Mouse (Mus musculus): ENCODE measurements around the gene Ptma. TPM values are rescaled to one million over a fixed set of nuclear protein-coding genes. Genes with fewer than 3 reads are reported as not detected.
A peak's percentile ranks its signal among the peaks of the same experiment; 100 is the strongest.
"Not testable (repeated sequence)": the region's sequence is repeated elsewhere in the genome, so short reads cannot be mapped to it uniquely, and the experiment has no call there.

Ptma gene
- total RNA-seq, 2 experiments from 2014 or later = 336 to 423 TPM

- intact Hi-C loops (cut with DNase I) = no loop called here
- DNase-seq (ENCODE audit: low spot score in 2 of 2) = no peak
These were observed 16.3 kb upstream of the Ptma start for GRCm38 (mm10) chr1:86510266-86510665.

GRCm38 (mm10) chr1:86510676-86511441 lies 15.7 kb upstream of the Ptma start:
- DNase-seq (ENCODE audit: low spot score in 2 of 2) = no peak
- intact Hi-C loops (cut with DNase I) = no loop called here

- no peak for DNase-seq (ENCODE audit: low spot score in 2 of 2)
- intact Hi-C loops (cut with DNase I) = no loop called here
These were observed 14.3 kb upstream of the Ptma start for GRCm38 (mm10) chr1:86512154-86512720.

GRCm38 (mm10) chr1:86513031-86513430 lies 13.5 kb upstream of the Ptma start:
- intact Hi-C loops (cut with DNase I); DNase-seq (ENCODE audit: low spot score in 2 of 2): not testable (repeated sequence)

- no peak for DNase-seq (ENCODE audit: low spot score in 2 of 2)
These were observed 10.7 kb upstream of the Ptma start for GRCm38 (mm10) chr1:86515715-86516410.

GRCm38 (mm10) chr1:86517076-86517475 lies 9.4 kb upstream of the Ptma start:
- DNase-seq (ENCODE audit: low spot score in 2 of 2) = no peak
- intact Hi-C loops (cut with DNase I) = no loop called here

More at GRCm38 (mm10) chr1:86515715-86516410, 10.7 kb upstream of the Ptma start:
- intact Hi-C loops (cut with DNase I) = no loop called here

- intact Hi-C loops (cut with DNase I) = no loop called here
- DNase-seq (ENCODE audit: low spot score in 2 of 2) = no peak
These were observed 6.2 kb upstream of the Ptma start for GRCm38 (mm10) chr1:86520361-86520760.

GRCm38 (mm10) chr1:86522286-86522871 lies 4.1 kb upstream of the Ptma start:
- DNase-seq (ENCODE audit: low spot score in 2 of 2) = no peak
- intact Hi-C loops (cut with DNase I) = no loop called here

GRCm38 (mm10) chr1:86523776-86524618 lies 2.5 kb upstream of the Ptma start:
- intact Hi-C loops (cut with DNase I) = no loop called here
- no peak for DNase-seq (ENCODE audit: low spot score in 2 of 2)

- intact Hi-C loops (cut with DNase I) = loop anchor here (1.0 kb wide), 1 partner anchor 38 kb away; no protein-coding TSS in a partner anchor
- DNase-seq (ENCODE audit: low spot score in 2 of 2) = peak; percentile 100
These were observed 1.7 kb upstream of the Ptma start for GRCm38 (mm10) chr1:86524619-86525498.

GRCm38 (mm10) chr1:86525499-86526115 lies 919 bp upstream of the Ptma start:
- intact Hi-C loops (cut with DNase I) = loop anchor here (1.0 kb wide), 1 partner anchor 38 kb away; no protein-coding TSS in a partner anchor
- DNase-seq (ENCODE audit: low spot score in 2 of 2) = peak in 1 of 2 experiments; percentile 64

GRCm38 (mm10) chr1:86526789-86527598 lies 468 bp downstream of the Ptma start:
- intact Hi-C loops (cut with DNase I) = no loop called here
- DNase-seq (ENCODE audit: low spot score in 2 of 2) = no peak

- DNase-seq (ENCODE audit: low spot score in 2 of 2) = peak; percentile 94 to 95
- intact Hi-C loops (cut with DNase I) = loop anchor here (1.0 kb wide), 1 partner anchor 26 kb away; no protein-coding TSS in a partner anchor
These were observed 1.3 kb downstream of the Ptma start for GRCm38 (mm10) chr1:86527599-86528486.

- peak in 1 of 2 experiments; percentile 56 for DNase-seq (ENCODE audit: low spot score in 2 of 2)
- intact Hi-C loops (cut with DNase I) = loop anchor here (1.0 kb wide), 1 partner anchor 26 kb away; no protein-coding TSS in a partner anchor
These were observed 2.1 kb downstream of the Ptma start for GRCm38 (mm10) chr1:86528571-86529180.

GRCm38 (mm10) chr1:86529590-86529989 lies 3.1 kb downstream of the Ptma start:
- DNase-seq (ENCODE audit: low spot score in 2 of 2) = no peak
- intact Hi-C loops (cut with DNase I) = no loop called here
